ENCODE assay signal across 8 mouse cellular contexts in genomic region chr2:127207547-127208451, GRCm38 (mm10). TPM values are rescaled to one million over a fixed set of nuclear protein-coding genes. Genes with fewer than 3 reads are reported as not detected.
DNase-seq lines count a peak whose midpoint lies in the region; ATAC-seq and TF ChIP-seq lines count a peak whose summit lies in the region.

1810024B03Rik (minus strand) TSS chr2:127208280.
Snrnp200 (plus strand) TSS chr2:127208386.

- no peaks in the 10 kb centered on the region for H3K27me3 ChIP-seq in forebrain, embryonic 15.5 days

- H3K27ac ChIP-seq in ES-E14 (ENCODE audit: insufficient read depth, low read depth, low read length, poor library complexity, severe bottlenecking): peak within 1 kb of the TSS; percentile 68
- peak within 1 kb of the TSS; percentile 64 for H3K27ac ChIP-seq in forebrain, embryonic 15.5 days (replicated peaks)

- whole genome bisulfite sequencing in forebrain, embryonic 15.5 days: 12% methylated on average over 36 of the region's 36 CpGs
- 10% methylated on average over 36 of the region's 36 CpGs for WGBS in lung, adult 2 months

- peak; percentile 93 for DNase-seq in ES-E14 (ENCODE audit: low read depth, low spot score)
- peak; percentile 95 for DNase-seq in cerebellum, adult 11-12 months
- DNase-seq in heart, postnatal 25 days (ENCODE audit: low spot score): peak; percentile 86
- peak; percentile 91 to 97 for DNase-seq in layer of hippocampus, adult 18-20 months (ENCODE audit: low spot score in 2 of 2)
- DNase-seq in lung, adult 2 months: peak; percentile 91
- DNase-seq in thymus, adult 18-20 months: peak; percentile 87 to 90

- no peaks in the 10 kb centered on the region for H3K9me3 ChIP-seq in ES-E14 (ENCODE audit: control insufficient read depth, insufficient read depth, low read depth, low read length)
- H3K9me3 ChIP-seq in forebrain, embryonic 15.5 days: no peaks in the 10 kb centered on the region

- H3K36me3 ChIP-seq in ES-E14 (ENCODE audit: control insufficient read depth, insufficient read depth, low read length, poor library complexity, severe bottlenecking): peaks cover 23% of the 10 kb centered on the region
- H3K36me3 ChIP-seq in forebrain, embryonic 15.5 days: peaks cover 25% of the 10 kb centered on the region

- no peaks in the 10 kb centered on the region for H3K4me1 ChIP-seq in ES-E14 (ENCODE audit: control insufficient read depth in 2 of 2, insufficient read depth in 2 of 2, low read length in 2 of 2, poor library complexity in 1 of 2)
- H3K4me1 ChIP-seq in forebrain, embryonic 15.5 days: peaks cover 17% of the 10 kb centered on the region
- H3K4me1 ChIP-seq in lung, adult 2 months (ENCODE audit: control insufficient read depth, insufficient read depth, low read length): peaks cover 3% of the 10 kb centered on the region; the same call in 1 of the 2 replicates

- intact Hi-C loops in heart, postnatal 25 days (cut with DNase I): loop anchor here (10.0 kb wide), 1 partner anchor 183 kb away; no protein-coding TSS in a partner anchor

- ATAC-seq in forebrain, embryonic 15.5 days (replicated peaks): peak; percentile 99
- peak; percentile 98 for ATAC-seq in neutrophil, adult 5-6 weeks (ENCODE audit: extremely low read depth, insufficient number of reproducible peaks, low FRiP score, poor library complexity, severe bottlenecking)

- TF ChIP-seq POLR2A in lung, adult 2 months (IDR thresholded peaks at IDR 0.05; ENCODE audit: borderline replicate concordance, extremely low read depth, low read depth, low read length): peak; percentile 93; the same call in 1 of the 2 replicates

- H3K4me3 ChIP-seq in ES-E14 (ENCODE audit: insufficient read depth in 1 of 2, low read depth in 1 of 2, low read length in 2 of 2, poor library complexity in 1 of 2, severe bottlenecking in 1 of 2): peak within 1 kb of the TSS; percentile 88 to 99
- peak within 1 kb of the TSS; percentile 70 for H3K4me3 ChIP-seq in forebrain, embryonic 15.5 days
- H3K4me3 ChIP-seq in lung, adult 2 months (replicated peaks; ENCODE audit: extremely low read depth, low read depth, low read length): peak within 1 kb of the TSS; percentile 88

- no peak for TF ChIP-seq CTCF in lung, adult 2 months (IDR thresholded peaks at IDR 0.05; ENCODE audit: insufficient read depth, low read length)

- H3K9ac ChIP-seq in ES-E14 (ENCODE audit: insufficient read depth, low read depth, low read length, poor library complexity, severe bottlenecking): peak within 1 kb of the TSS; percentile 97
- peak within 1 kb of the TSS; percentile 73 for H3K9ac ChIP-seq in forebrain, embryonic 15.5 days (replicated peaks)

- H3K4me2 ChIP-seq in forebrain, embryonic 15.5 days (replicated peaks): peak within 1 kb of the TSS; percentile 65

- in situ Hi-C loops in ES-E14 (cut with MboI; ENCODE audit: low sequenced_read_pairs in 2 of 2, unreplicated experiment in 2 of 2): loop anchor here in 1 of 2 experiments (25.0 kb wide), 1 partner anchor 1430 kb away; no protein-coding TSS in a partner anchor

TF ChIP-seq in ES-E14, 5 proteins besides CTCF, POLR2A, EP300 and RAD21:
- 0 out of 2 replicates have a peak, but pooled peaks have one; percentile 20 for TF ChIP-seq ZNF384 (IDR thresholded peaks at IDR 0.05; ENCODE audit: low read depth, low read length)
- peak; percentile 94 for TF ChIP-seq CHD2 (IDR thresholded peaks at IDR 0.05; ENCODE audit: low read depth, low read length)
- TF ChIP-seq MAFK (IDR thresholded peaks at IDR 0.05; ENCODE audit: insufficient read depth, low read depth, low read length): no peak
- TF ChIP-seq HCFC1 (IDR thresholded peaks at IDR 0.05; ENCODE audit: borderline replicate concordance, insufficient read depth, low read length): peak; percentile 97
- no peak for TF ChIP-seq ZC3H11A (IDR thresholded peaks at IDR 0.05; ENCODE audit: borderline replicate concordance, low read depth, low read length)
TF ChIP-seq in ES-E14: peak in this region for 3.

RNA-seq across cellular contexts. Expression of gene 1810024B03Rik, which starts in this region (rescaled TPM):
- total RNA-seq in ES-E14 (2012; rRNA removed): 1.8 and 1.9 TPM in 2 replicates
- 1.3 and 1.7 TPM in 2 replicates for polyA plus RNA-seq in forebrain, embryonic 15.5 days (2015; fragmentation: Nextera tagmentation; extraction: Ambion mirVana)
- under 1 TPM; 0.36 to 0.70 TPM for total RNA-seq in heart, postnatal 25 days (2021)
- 1 to 10 TPM in 1 of 2 experiments, under 1 TPM in 1; 0.37 to 1.3 TPM for total RNA-seq in layer of hippocampus, adult 18-20 months (2021)
- 1.2 and 1.6 TPM in 2 replicates for polyA plus RNA-seq in lung, adult 2 months (2012; rRNA removed)
- 1.3 and 2.3 TPM in 2 replicates for total RNA-seq in neutrophil, adult 5-6 weeks (2017)

RNA-seq across cellular contexts. Expression of gene Snrnp200, which starts in this region (rescaled TPM):
- 147 and 181 TPM in 2 replicates for total RNA-seq in ES-E14 (2012; rRNA removed)
- polyA plus RNA-seq in forebrain, embryonic 15.5 days (2015; fragmentation: Nextera tagmentation; extraction: Ambion mirVana): 57.0 and 59.8 TPM in 2 replicates
- 10 to 100 TPM; 54.0 to 62.4 TPM for total RNA-seq in heart, postnatal 25 days (2021)
- 10 to 100 TPM; 94.5 to 95.2 TPM for total RNA-seq in layer of hippocampus, adult 18-20 months (2021)
- polyA plus RNA-seq in lung, adult 2 months (2012; rRNA removed): 41.4 and 52.0 TPM in 2 replicates
- total RNA-seq in neutrophil, adult 5-6 weeks (2017): 180 and 197 TPM in 2 replicates

Comparison
In these comparisons a context has a peak if more than half of its experiments do, and no peak if none do; other contexts are left out.
1. Peak in every context shown above with its lines: DNase-seq, ATAC-seq, H3K4me3 ChIP-seq and H3K27ac ChIP-seq.